In genomic region chr9:24943830-24944229, GRCm38 (mm10) we compare ENCODE assay signal across 11 mouse cellular contexts.
DNase-seq lines count a peak whose midpoint lies in the region; ATAC-seq and TF ChIP-seq lines count a peak whose summit lies in the region.
"Had no signal": no experiment of that assay in that cellular context is flagged by ENCODE, and none has a peak within 500 bp of the region (broad histone marks: within the 10 kb centered on the region; RNA-seq: fewer than 3 reads in every experiment).

No protein-coding gene starts in this region.

- H3K4me3 ChIP-seq in heart, embryonic 10.5 days: 0 out of 2 replicates have a peak overlapping the region, but pooled peaks have one; percentile 2
- H3K4me3 ChIP-seq in embryonic facial prominence, embryonic 11.5 days (ENCODE audit: low read depth, low read length): no peak overlapping the region
- H3K4me3 ChIP-seq in hindbrain, postnatal 0 days (ENCODE audit: low read length): no peak overlapping the region
- H3K4me3 ChIP-seq in left cerebral cortex, adult 2 months: no peak overlapping the region
- H3K4me3 ChIP-seq: forebrain, embryonic 12.5 days; stomach, embryonic 15.5 days had no signal

- no peaks in the 10 kb centered on the region for H3K9me3 ChIP-seq in heart, embryonic 10.5 days
- H3K9me3 ChIP-seq in embryonic facial prominence, embryonic 11.5 days (replicated peaks; ENCODE audit: control insufficient read depth, low read length): no peaks in the 10 kb centered on the region
- H3K9me3 ChIP-seq in hindbrain, postnatal 0 days (ENCODE audit: low read length): no peaks in the 10 kb centered on the region
- H3K9me3 ChIP-seq: forebrain, embryonic 12.5 days; stomach, embryonic 15.5 days had no signal

- H3K36me3 ChIP-seq in heart, embryonic 10.5 days: no peaks in the 10 kb centered on the region
- H3K36me3 ChIP-seq in embryonic facial prominence, embryonic 11.5 days (replicated peaks; ENCODE audit: control insufficient read depth, insufficient read depth, low read depth, low read length): no peaks in the 10 kb centered on the region
- no peaks in the 10 kb centered on the region for H3K36me3 ChIP-seq in hindbrain, postnatal 0 days (ENCODE audit: insufficient read depth, low read length)
- H3K36me3 ChIP-seq: forebrain, embryonic 12.5 days; stomach, embryonic 15.5 days had no signal

- H3K9ac ChIP-seq in embryonic facial prominence, embryonic 11.5 days (replicated peaks; ENCODE audit: low read length): no peak overlapping the region
- no peak overlapping the region for H3K9ac ChIP-seq in hindbrain, postnatal 0 days (replicated peaks; ENCODE audit: low read length)
- H3K9ac ChIP-seq: forebrain, embryonic 12.5 days; stomach, embryonic 15.5 days had no signal

- WGBS in heart, embryonic 10.5 days: 11% methylated on average over 6 of the region's 6 CpGs
- 37% methylated on average over 6 of the region's 6 CpGs for WGBS in embryonic facial prominence, embryonic 11.5 days
- WGBS in hindbrain, postnatal 0 days: 17% methylated on average over 6 of the region's 6 CpGs

- no peak overlapping the region for H3K4me2 ChIP-seq in embryonic facial prominence, embryonic 11.5 days (ENCODE audit: low read depth, low read length)
- H3K4me2 ChIP-seq in hindbrain, postnatal 0 days (ENCODE audit: low read depth, low read length): no peak overlapping the region
- H3K4me2 ChIP-seq: forebrain, embryonic 12.5 days; stomach, embryonic 15.5 days had no signal

- peak overlapping the region; percentile 85 for H3K27ac ChIP-seq in heart, embryonic 10.5 days
- no peak overlapping the region for H3K27ac ChIP-seq in embryonic facial prominence, embryonic 11.5 days (replicated peaks; ENCODE audit: low read depth, low read length)
- no peak overlapping the region for H3K27ac ChIP-seq in hindbrain, postnatal 0 days
- H3K27ac ChIP-seq in left cerebral cortex, adult 2 months: no peak overlapping the region
- H3K27ac ChIP-seq: forebrain, embryonic 12.5 days; stomach, embryonic 15.5 days had no signal

- peaks cover 31% of the 10 kb centered on the region for H3K4me1 ChIP-seq in heart, embryonic 10.5 days
- no peaks in the 10 kb centered on the region for H3K4me1 ChIP-seq in embryonic facial prominence, embryonic 11.5 days (ENCODE audit: control insufficient read depth, insufficient read depth, low read length)
- H3K4me1 ChIP-seq in hindbrain, postnatal 0 days (ENCODE audit: insufficient read depth, low read length): no peaks in the 10 kb centered on the region
- H3K4me1 ChIP-seq: stomach, embryonic 15.5 days had no signal

- DNase-seq in heart, embryonic 10.5 days (ENCODE audit: low spot score): peak; percentile 85
- DNase-seq in heart, postnatal 25 days (ENCODE audit: low spot score): no peak
- DNase-seq in 3134 (ENCODE audit: extremely low read depth, insufficient read length, low spot score): peak; percentile 69
- peak; percentile 17 for DNase-seq in embryonic facial prominence, embryonic 11.5 days (ENCODE audit: low spot score)
- peak; percentile 11 for DNase-seq in hindbrain, postnatal 0 days (ENCODE audit: low spot score)
- no peak for DNase-seq in left cerebral cortex, adult 2 months (ENCODE audit: extremely low spot score in 1 of 2, low spot score in 2 of 2)
- no peak for DNase-seq in left cerebral cortex, postnatal 25 days (ENCODE audit: low spot score in 2 of 2)
- DNase-seq: cerebellum, adult 2 months had no signal

- intact Hi-C loops in heart, postnatal 25 days (cut with DNase I): no loop called here
- intact Hi-C loops in left cerebral cortex, adult 2 months (cut with DNase I): no loop called here
- intact Hi-C loops in left cerebral cortex, postnatal 25 days (cut with DNase I): no loop called here

- TF ChIP-seq CTCF in hindbrain, postnatal 0 days (IDR thresholded peaks at IDR 0.05; ENCODE audit: low read depth): no peak
- no peak for TF ChIP-seq CTCF in left cerebral cortex, adult 2 months (IDR thresholded peaks at IDR 0.05)

- H3K27me3 ChIP-seq in heart, embryonic 10.5 days (ENCODE audit: insufficient read depth, poor library complexity, severe bottlenecking): no peaks in the 10 kb centered on the region
- no peaks in the 10 kb centered on the region for H3K27me3 ChIP-seq in embryonic facial prominence, embryonic 11.5 days (ENCODE audit: control insufficient read depth, insufficient read depth, low read length)
- no peaks in the 10 kb centered on the region for H3K27me3 ChIP-seq in hindbrain, postnatal 0 days (ENCODE audit: insufficient read depth, low read length)
- H3K27me3 ChIP-seq: forebrain, embryonic 12.5 days; stomach, embryonic 15.5 days had no signal

- ATAC-seq in embryonic facial prominence, embryonic 11.5 days (replicated peaks; ENCODE audit: insufficient number of reproducible peaks, low FRiP score, low TSS enrichment, low read depth): no peak
- peak; percentile 75 for ATAC-seq in hindbrain, postnatal 0 days
- ATAC-seq in erythroid progenitor cell, adult 5-6 weeks (replicated peaks; ENCODE audit: low FRiP score, poor library complexity, severe bottlenecking): no peak

Comparison
In these comparisons a context has a peak if more than half of its experiments do, and no peak if none do; other contexts are left out.
1. DNase-seq: peak in heart, embryonic 10.5 days (single experiment), 3134 (single experiment), embryonic facial prominence, embryonic 11.5 days (single experiment) and hindbrain, postnatal 0 days (single experiment); none in heart, postnatal 25 days (single experiment), left cerebral cortex, adult 2 months (0 of 2) and left cerebral cortex, postnatal 25 days (0 of 2).